Mouse (Mus musculus) intestine, embryonic 16.5 days (tissue): ENCODE data around the gene Mafb. TPM values are rescaled to one million over a fixed set of nuclear protein-coding genes. Genes with fewer than 3 reads are reported as not detected.

Source experiments
- ATAC-seq: fragments of 200-750 bp; cut with Nextera tagmentation; 2 replicates; pipeline ENCODE4 v1.8.0; 2017; ENCODE audit warnings: moderate TSS enrichment, moderate library complexity
- H3K27ac ChIP-seq: fragments of 300-500 bp; sonication (generic); 2 replicates; pipeline ENCODE4 v1.5.1; 2014; ENCODE audit warnings: mild to moderate bottlenecking, low read length
- H3K27me3 ChIP-seq: fragments of 300-500 bp; sonication (generic); replicated peaks from 2 replicates; pipeline ENCODE4 v1.6.1; 2014; ENCODE audit warnings: low read length, control low read depth, mixed read lengths; ENCODE audit not compliant: control insufficient read depth, insufficient read depth
- H3K36me3 ChIP-seq: fragments of 300-500 bp; sonication (generic); 2 replicates; pipeline ENCODE4 v1.6.1; 2014; ENCODE audit warnings: low read length, control low read depth; ENCODE audit not compliant: control insufficient read depth, insufficient read depth
- H3K4me1 ChIP-seq: fragments of 300-500 bp; sonication (generic); 2 replicates; pipeline ENCODE4 v1.6.1; 2014; ENCODE audit warnings: low read length, control low read depth, mixed read lengths; ENCODE audit not compliant: control insufficient read depth, insufficient read depth
- H3K4me2 ChIP-seq: fragments of 300-500 bp; sonication (generic); 2 replicates; pipeline ENCODE4 v1.6.1; 2014; ENCODE audit warnings: low read depth, low read length, control low read depth
- H3K4me3 ChIP-seq: fragments of 300-500 bp; sonication (generic); 2 replicates; pipeline ENCODE4 v1.5.1; 2014; ENCODE audit warnings: mild to moderate bottlenecking, low read length
- H3K9ac ChIP-seq: fragments of 300-500 bp; sonication (generic); 2 replicates; pipeline ENCODE4 v1.6.1; 2014; ENCODE audit warnings: low read depth, low read length
- H3K9me3 ChIP-seq: fragments of 300-500 bp; sonication (generic); 2 replicates; pipeline ENCODE4 v1.6.1; 2016; ENCODE audit warnings: low read length, control low read depth; ENCODE audit not compliant: control insufficient read depth
- WGBS: fragments of 180-500 bp; shearing (Covaris S2); extraction: QIAGEN DNeasy Blood & Tissue Kit; methylation state at CpG from one replicate; pipeline ENCODE4 v1.1.7; 2014; 5-methylcytosine and 5-hydroxymethylcytosine counted together
- polyA plus RNA-seq: library from polyadenylated mRNA; unstranded; fragments of >200 nt; fragmentation: Nextera tagmentation; extraction: Ambion mirVana; gene quantifications from 2 replicates; pipeline ENCODE4 v1.2.1, GENCODE M21; 2015

The Mafb gene
- polyA plus RNA-seq, 1 experiment from 2014 or later = 13.2 TPM

- peak overlapping the region; percentile 97 for H3K4me2 ChIP-seq
- H3K4me3 ChIP-seq = peak overlapping the region; percentile 63
- ATAC-seq = no peak
- H3K27me3 ChIP-seq = peaks cover 67% of the 10 kb centered on the region
- no peaks in the 10 kb centered on the region for H3K9me3 ChIP-seq
- H3K9ac ChIP-seq = peak overlapping the region; percentile 81
- no peaks in the 10 kb centered on the region for H3K36me3 ChIP-seq
- H3K4me1 ChIP-seq = peaks cover 15% of the 10 kb centered on the region
- H3K27ac ChIP-seq = no peak overlapping the region
- under 1% methylated on average over 50 of the region's 50 CpGs for WGBS
Measured at GRCm38 (mm10) chr2:160365107-160365911, 1.6 kb downstream of the Mafb start.

GRCm38 (mm10) chr2:160364666-160365065 lies 2.2 kb downstream of the Mafb start:
- Histone ChIP-seq H3K4me2 (peak overlapping the region; percentile 97), H3K9ac (no peak overlapping the region), H3K27me3 (peaks cover 67% of the 10 kb centered on the region), H3K27ac (no peak overlapping the region), H3K4me1 (peaks cover 15% of the 10 kb centered on the region), H3K9me3 (no peaks in the 10 kb centered on the region), H3K36me3 (no peaks in the 10 kb centered on the region), H3K4me3 (peak overlapping the region; percentile 63)
- ATAC-seq = no peak
- 5% methylated on average over 12 of the region's 12 CpGs for WGBS

GRCm38 (mm10) chr2:160364128-160364650 lies 2.7 kb downstream of the Mafb start:
- ATAC-seq = no peak
- H3K36me3 ChIP-seq = no peaks in the 10 kb centered on the region
- H3K27ac ChIP-seq = no peak overlapping the region
- peaks cover 64% of the 10 kb centered on the region for H3K27me3 ChIP-seq
- peak overlapping the region; percentile 97 for H3K4me2 ChIP-seq
- 4% methylated on average over 9 of the region's 9 CpGs for WGBS
- peaks cover 15% of the 10 kb centered on the region for H3K4me1 ChIP-seq
- no peaks in the 10 kb centered on the region for H3K9me3 ChIP-seq
- H3K4me3 ChIP-seq = peak overlapping the region; percentile 63
- H3K9ac ChIP-seq = 0 out of 2 replicates have a peak overlapping the region, but pooled peaks have one; percentile 39

- H3K27me3 ChIP-seq = peaks cover 63% of the 10 kb centered on the region
- H3K4me1 ChIP-seq = peaks cover 14% of the 10 kb centered on the region
- no peaks in the 10 kb centered on the region for H3K9me3 ChIP-seq
- H3K4me3 ChIP-seq = no peak overlapping the region
- no peak overlapping the region for H3K9ac ChIP-seq
- H3K4me2 ChIP-seq = no peak overlapping the region
- no peak for ATAC-seq
- H3K36me3 ChIP-seq = no peaks in the 10 kb centered on the region
- H3K27ac ChIP-seq = no peak overlapping the region
- 29% methylated on average over 4 of the region's 4 CpGs for WGBS
Measured at GRCm38 (mm10) chr2:160363201-160363600, 3.7 kb downstream of the Mafb start.

GRCm38 (mm10) chr2:160361442-160362121 lies 5.3 kb downstream of the Mafb start:
- 14% methylated on average over 16 of the region's 16 CpGs for WGBS
- Histone ChIP-seq H3K27ac (no peak overlapping the region), H3K4me2 (no peak overlapping the region), H3K9ac (0 out of 2 replicates have a peak overlapping the region, but pooled peaks have one; percentile 6), H3K36me3 (no peaks in the 10 kb centered on the region), H3K27me3 (peaks cover 64% of the 10 kb centered on the region), H3K9me3 (no peaks in the 10 kb centered on the region), H3K4me3 (no peak overlapping the region), H3K4me1 (peaks cover 12% of the 10 kb centered on the region)
- no peak for ATAC-seq

GRCm38 (mm10) chr2:160360234-160360874 lies 6.5 kb downstream of the Mafb start:
- WGBS = 12% methylated on average over 8 of the region's 8 CpGs
- H3K27me3 ChIP-seq = peaks cover 55% of the 10 kb centered on the region
- no peak for ATAC-seq

GRCm38 (mm10) chr2:160358896-160359295 lies 8.0 kb downstream of the Mafb start:
- no peak overlapping the region for H3K9ac ChIP-seq
- 10% methylated on average over 4 of the region's 4 CpGs for WGBS
- H3K4me3 ChIP-seq = no peak overlapping the region
- H3K4me1 ChIP-seq = peaks cover under 1% of the 10 kb centered on the region; the same call in 1 of the 2 replicates
- H3K36me3 ChIP-seq = no peaks in the 10 kb centered on the region
- no peak overlapping the region for H3K27ac ChIP-seq
- no peaks in the 10 kb centered on the region for H3K9me3 ChIP-seq
- no peak for ATAC-seq
- H3K27me3 ChIP-seq = peaks cover 52% of the 10 kb centered on the region
- no peak overlapping the region for H3K4me2 ChIP-seq

More at GRCm38 (mm10) chr2:160360234-160360874, 6.5 kb downstream of the Mafb start:
- H3K4me2 ChIP-seq = no peak overlapping the region
- H3K4me1 ChIP-seq = peaks cover 3% of the 10 kb centered on the region; the same call in 1 of the 2 replicates
- no peaks in the 10 kb centered on the region for H3K36me3 ChIP-seq
- H3K9ac ChIP-seq = no peak overlapping the region
- no peaks in the 10 kb centered on the region for H3K9me3 ChIP-seq
- H3K4me3 ChIP-seq = no peak overlapping the region
- no peak overlapping the region for H3K27ac ChIP-seq

- WGBS = 46% methylated on average over 4 of the region's 4 CpGs
- H3K4me1 ChIP-seq = peaks cover 8% of the 10 kb centered on the region
- no peak overlapping the region for H3K4me2 ChIP-seq
- no peaks in the 10 kb centered on the region for H3K9me3 ChIP-seq
- H3K4me3 ChIP-seq = no peak overlapping the region
- no peak overlapping the region for H3K27ac ChIP-seq
- H3K36me3 ChIP-seq = no peaks in the 10 kb centered on the region
- no peak overlapping the region for H3K9ac ChIP-seq
- no peak for ATAC-seq
- peaks cover 42% of the 10 kb centered on the region for H3K27me3 ChIP-seq
Measured at GRCm38 (mm10) chr2:160357442-160357841, 9.4 kb downstream of the Mafb start.

GRCm38 (mm10) chr2:160356132-160356531 lies 10.7 kb downstream of the Mafb start:
- Histone ChIP-seq H3K4me2 (no peak overlapping the region), H3K9me3 (no peaks in the 10 kb centered on the region), H3K27me3 (peaks cover 29% of the 10 kb centered on the region), H3K9ac (no peak overlapping the region), H3K27ac (no peak overlapping the region), H3K4me1 (peaks cover 8% of the 10 kb centered on the region), H3K36me3 (no peaks in the 10 kb centered on the region), H3K4me3 (no peak overlapping the region)
- WGBS = 58% methylated on average over 5 of the region's 5 CpGs
- no peak for ATAC-seq
